Mouse (Mus musculus) cortical plate, adult 2 months (tissue): ENCODE results near the gene Fgf23. TPM values are rescaled to one million over a fixed set of nuclear protein-coding genes. Genes with fewer than 3 reads are reported as not detected.

Experiments used
- H3K27ac ChIP-seq: fragments of 200-500 bp; 2 replicates; pipeline ENCODE4 v1.5.1; 2012; ENCODE audit warnings: low read length, control low read depth, inconsistent platforms; ENCODE audit not compliant: insufficient read depth
- H3K4me1 ChIP-seq: fragments of 200-500 bp; 2 replicates; pipeline ENCODE4 v1.6.1; 2011; ENCODE audit warnings: low read length; ENCODE audit not compliant: control insufficient read depth, insufficient read depth
- H3K4me3 ChIP-seq: fragments of 200-500 bp; 2 replicates; pipeline ENCODE4 v1.5.1; 2011; ENCODE audit warnings: mild to moderate bottlenecking, low read length, control low read depth; ENCODE audit not compliant: insufficient read depth
- CTCF ChIP-seq: fragments of 200-500 bp; IDR thresholded peaks from 2 replicates; pipeline ENCODE4 v1.5.1; 2011; ENCODE audit warnings: mild to moderate bottlenecking, control low read depth, low read length; ENCODE audit not compliant: insufficient read depth; ENCODE audit errors: extremely low read depth
- POLR2A ChIP-seq: fragments of 200-500 bp; IDR thresholded peaks from 2 replicates; pipeline ENCODE4 v1.6.1; 2011; ENCODE audit warnings: mild to moderate bottlenecking, low read length, control low read depth; ENCODE audit not compliant: insufficient read depth; ENCODE audit errors: extremely low read depth
- polyA plus RNA-seq: library from polyadenylated mRNA; depleted of rRNA; stranded (reverse); fragments of >200 nt; gene quantifications from 2 replicates; pipeline ENCODE4 v1.2.3, GENCODE M21; 2012

The Fgf23 gene
- polyA plus RNA-seq, 1 experiment: 0.69 TPM

DNA sequence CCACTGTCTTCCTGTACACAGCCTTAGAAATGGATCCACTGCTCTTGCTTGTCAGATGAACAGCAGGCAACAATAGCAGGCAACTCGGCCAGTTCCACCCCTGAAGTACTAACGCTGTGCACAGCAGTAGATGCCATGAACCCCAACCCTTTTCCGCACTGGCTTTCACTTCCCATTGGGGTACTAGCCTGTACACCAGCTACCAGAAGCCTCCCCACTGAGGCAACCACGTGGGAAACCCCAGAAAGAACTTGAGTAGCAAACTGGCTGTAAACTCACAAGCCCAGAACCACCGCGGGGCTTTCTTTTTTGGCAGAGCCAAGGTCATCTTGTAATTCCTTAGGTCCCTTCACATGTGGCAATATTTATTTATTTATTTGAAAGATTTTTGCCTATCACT, 9.1 kb downstream of the Fgf23 start:
- TF ChIP-seq POLR2A (no peak), CTCF (no peak)
- H3K27ac ChIP-seq: no peak overlapping the region
- no peaks in the 10 kb centered on the region for H3K4me1 ChIP-seq
- H3K4me3 ChIP-seq: no peak overlapping the region

DNA sequence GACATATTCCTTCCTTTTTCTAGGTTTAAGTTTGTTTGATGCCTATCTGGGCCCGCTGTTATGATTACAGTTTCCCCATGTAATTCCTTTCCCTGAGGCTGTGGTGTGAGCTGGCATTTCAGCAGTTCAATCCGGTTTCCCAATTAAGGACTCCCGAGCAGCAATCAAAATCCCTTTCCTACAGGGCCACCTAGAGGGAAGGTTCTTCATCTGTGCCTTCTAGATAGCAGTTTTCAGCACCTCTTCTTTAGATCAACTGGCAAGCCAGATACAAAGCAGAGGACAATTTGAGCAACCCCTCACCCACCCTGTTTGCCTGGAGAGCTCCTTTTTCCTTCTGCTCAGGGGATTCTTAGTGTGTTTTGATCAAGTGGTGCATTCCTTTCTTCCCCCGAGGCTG, 14.0 kb downstream of the Fgf23 start:
- H3K27ac ChIP-seq: no peak overlapping the region
- H3K4me3 ChIP-seq: no peak overlapping the region
- TF ChIP-seq POLR2A (no peak), CTCF (0 out of 2 replicates have a peak, but pooled peaks have one; percentile 13)
- H3K4me1 ChIP-seq: no peaks in the 10 kb centered on the region

DNA sequence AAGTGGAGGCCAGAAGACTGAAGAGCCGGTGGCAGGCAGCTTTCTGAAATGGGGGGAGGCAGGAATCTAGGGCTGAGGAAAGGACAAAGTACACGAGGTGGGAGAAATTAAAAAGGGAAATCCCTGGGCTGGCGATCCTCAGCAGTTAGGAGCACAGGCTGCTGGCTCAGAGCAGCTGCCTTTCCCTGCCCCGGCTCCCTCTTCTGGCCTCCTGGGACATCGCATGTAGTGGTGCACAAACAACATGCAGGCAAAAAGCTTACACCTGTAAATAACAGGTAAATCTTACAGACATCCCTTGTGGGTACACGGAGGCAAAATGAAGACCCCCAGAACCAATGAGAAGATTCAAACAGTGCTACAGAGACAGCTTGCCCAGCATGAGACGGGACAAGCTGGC, 21.9 kb downstream of the Fgf23 start:
- Histone ChIP-seq H3K4me3 (no peak overlapping the region), H3K27ac (no peak overlapping the region), H3K4me1 (no peaks in the 10 kb centered on the region)
- TF ChIP-seq CTCF (peak; percentile 37; the same call in 1 of the 2 replicates), POLR2A (no peak)

DNA sequence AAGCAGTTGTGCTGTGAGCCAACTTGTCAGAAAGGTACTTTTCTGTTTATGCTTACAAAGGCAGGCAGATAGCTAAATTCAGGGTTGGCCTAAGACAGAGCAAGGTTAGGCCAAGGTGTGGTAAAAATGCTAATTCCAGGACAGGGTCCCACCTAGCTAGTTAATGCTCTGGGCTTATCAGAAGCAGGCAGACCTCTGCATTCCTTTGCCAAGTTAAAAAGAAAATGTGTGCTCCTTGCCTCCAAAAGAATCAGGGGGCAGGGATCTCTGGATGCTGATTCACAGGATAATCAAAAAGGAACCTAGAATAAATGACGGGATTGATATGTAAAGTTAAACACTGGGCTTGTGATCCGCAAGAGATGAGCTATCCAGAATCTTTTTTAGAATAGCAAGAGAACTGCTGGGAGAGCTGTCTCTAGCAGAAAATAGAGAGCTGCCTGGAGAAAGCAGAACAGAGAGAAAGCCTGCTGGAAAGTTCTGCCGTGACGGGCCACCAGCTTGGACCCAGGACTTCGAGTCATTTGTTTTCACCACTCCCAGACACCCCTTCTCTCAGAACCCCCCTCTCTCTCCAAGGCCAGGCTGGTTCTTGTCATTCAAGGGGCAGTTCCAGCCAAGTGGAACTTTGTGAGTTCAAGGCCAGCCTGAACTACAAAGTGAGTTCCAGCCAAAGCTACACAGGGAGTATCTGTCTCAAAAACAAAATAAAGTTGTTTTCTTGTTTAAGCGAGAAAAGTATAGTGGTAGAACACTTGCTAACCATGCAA, 31.0 kb downstream of the Fgf23 start:
- Histone ChIP-seq H3K4me1 (peaks cover 7% of the 10 kb centered on the region), H3K4me3 (no peak overlapping the region), H3K27ac (no peak overlapping the region)
- no peak for TF ChIP-seq POLR2A
- no peak for TF ChIP-seq CTCF

DNA sequence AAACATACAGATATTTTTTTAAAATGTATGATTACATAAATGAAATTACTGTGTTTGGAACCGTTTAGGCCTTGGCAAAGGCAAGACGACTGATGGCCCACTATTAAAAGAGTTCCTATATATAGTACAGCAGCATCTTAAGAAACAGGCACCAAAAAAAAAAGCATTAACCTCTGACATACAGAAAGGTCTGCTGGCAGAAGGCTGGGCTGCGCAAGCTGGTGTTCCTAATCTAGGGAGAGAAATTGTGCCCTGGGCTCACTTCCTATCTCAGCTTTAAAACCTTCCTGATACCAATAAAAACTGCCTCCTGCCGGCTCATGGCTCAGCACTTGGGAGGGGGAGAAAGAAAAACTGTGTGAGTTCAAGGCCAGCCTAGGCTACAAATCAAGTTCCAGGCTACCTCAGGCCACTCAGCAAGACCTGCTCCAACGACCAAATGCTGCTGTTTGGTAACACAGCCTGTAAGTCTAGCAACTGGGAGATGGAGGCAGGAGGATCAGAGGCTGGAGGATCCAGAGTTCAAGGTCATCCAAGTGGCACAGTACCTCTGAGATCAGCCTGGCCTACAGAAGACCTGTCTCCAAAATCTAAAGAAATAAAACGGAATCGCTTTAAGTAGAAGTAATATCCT, 31.8 kb downstream of the Fgf23 start:
- Histone ChIP-seq H3K27ac (0 out of 2 replicates have a peak overlapping the region, but pooled peaks have one; percentile 10), H3K4me1 (peaks cover 7% of the 10 kb centered on the region), H3K4me3 (no peak overlapping the region)
- TF ChIP-seq POLR2A (no peak), CTCF (no peak)

DNA sequence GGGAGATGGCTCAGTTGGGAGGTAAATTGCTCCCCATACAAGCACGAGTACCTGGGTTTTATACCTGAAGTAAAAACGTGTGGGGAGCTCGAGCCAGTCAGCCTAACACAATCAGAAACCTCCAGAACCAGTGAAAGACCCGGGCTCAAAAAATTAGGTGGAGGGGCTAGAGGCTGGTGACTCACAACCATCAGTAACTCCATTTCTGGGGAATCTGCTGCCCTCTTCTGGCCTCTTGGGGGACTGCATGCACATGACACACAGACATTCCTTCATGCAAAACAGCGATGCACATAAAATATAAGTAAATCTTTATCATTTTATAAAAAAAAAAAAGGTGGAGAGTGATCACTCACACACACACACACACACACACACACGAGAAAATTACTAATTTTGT, 32.4 kb downstream of the Fgf23 start:
- Histone ChIP-seq H3K27ac (no peak overlapping the region), H3K4me3 (no peak overlapping the region), H3K4me1 (peaks cover 7% of the 10 kb centered on the region)
- TF ChIP-seq CTCF (peak; percentile 52), POLR2A (no peak)

DNA sequence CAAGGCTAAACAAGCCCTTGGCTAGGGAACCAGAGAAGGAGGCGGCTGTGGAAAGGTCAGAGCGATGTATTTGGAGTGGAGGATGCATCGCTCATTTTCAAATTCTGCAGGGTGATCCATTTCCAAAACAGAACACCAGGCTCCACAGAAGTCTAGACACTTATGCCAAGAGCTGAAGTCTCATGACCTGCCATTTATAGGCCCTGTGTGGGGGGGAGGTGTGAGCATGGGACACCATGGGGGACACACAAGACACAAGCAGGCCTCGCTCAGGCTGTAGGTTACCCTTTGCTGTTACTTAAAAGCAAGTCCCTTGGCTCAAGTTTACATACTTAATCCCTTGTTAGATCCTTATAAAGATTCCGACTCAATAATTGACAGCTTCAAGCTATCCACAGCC, 33.5 kb downstream of the Fgf23 start:
- Histone ChIP-seq H3K4me3 (no peak overlapping the region), H3K27ac (no peak overlapping the region), H3K4me1 (peaks cover 7% of the 10 kb centered on the region)
- TF ChIP-seq CTCF (no peak), POLR2A (no peak)

DNA sequence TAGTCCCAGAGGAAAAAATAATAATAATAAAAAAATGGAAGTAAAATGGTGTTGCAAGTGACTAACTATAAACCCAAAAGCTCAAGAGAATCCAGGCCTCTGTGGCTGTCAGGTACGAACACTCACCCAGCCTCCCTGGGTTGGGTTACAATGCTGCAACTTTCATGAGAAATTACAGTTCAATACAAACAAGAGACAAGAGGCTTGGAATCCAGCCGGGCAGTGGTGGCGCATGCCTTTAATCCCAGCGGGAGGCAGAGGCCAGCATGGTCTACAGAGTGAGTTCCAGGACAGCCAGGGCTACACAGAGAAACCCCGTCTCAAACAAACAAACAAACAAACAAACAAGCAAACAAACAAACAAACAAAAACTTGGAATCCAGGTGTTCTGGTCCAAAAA, 34.0 kb downstream of the Fgf23 start:
- peaks cover 7% of the 10 kb centered on the region for H3K4me1 ChIP-seq
- H3K27ac ChIP-seq: no peak overlapping the region
- H3K4me3 ChIP-seq: no peak overlapping the region
- TF ChIP-seq POLR2A (no peak), CTCF (no peak)

DNA sequence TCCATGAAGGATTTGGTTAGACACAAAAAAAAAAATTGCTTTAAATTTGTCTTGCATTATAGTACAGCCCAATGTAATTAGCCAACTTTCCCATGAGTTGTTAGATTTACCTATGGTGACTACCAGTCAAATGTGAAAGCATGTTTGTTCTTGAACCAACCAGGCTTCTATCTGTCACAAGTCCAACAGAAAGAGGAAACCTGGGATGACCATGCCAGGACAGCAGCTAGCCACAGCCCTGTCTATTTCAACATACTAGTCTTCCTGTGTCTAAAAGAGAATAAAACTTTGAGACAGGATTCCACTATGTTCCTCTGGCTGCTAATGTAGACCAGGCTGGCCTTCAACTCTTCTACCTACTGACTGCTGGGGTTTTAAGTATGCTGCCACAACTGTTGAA, 34.7 kb downstream of the Fgf23 start:
- Histone ChIP-seq H3K27ac (no peak overlapping the region), H3K4me3 (no peak overlapping the region), H3K4me1 (peaks cover 7% of the 10 kb centered on the region)
- no peak for TF ChIP-seq POLR2A
- no peak for TF ChIP-seq CTCF

DNA sequence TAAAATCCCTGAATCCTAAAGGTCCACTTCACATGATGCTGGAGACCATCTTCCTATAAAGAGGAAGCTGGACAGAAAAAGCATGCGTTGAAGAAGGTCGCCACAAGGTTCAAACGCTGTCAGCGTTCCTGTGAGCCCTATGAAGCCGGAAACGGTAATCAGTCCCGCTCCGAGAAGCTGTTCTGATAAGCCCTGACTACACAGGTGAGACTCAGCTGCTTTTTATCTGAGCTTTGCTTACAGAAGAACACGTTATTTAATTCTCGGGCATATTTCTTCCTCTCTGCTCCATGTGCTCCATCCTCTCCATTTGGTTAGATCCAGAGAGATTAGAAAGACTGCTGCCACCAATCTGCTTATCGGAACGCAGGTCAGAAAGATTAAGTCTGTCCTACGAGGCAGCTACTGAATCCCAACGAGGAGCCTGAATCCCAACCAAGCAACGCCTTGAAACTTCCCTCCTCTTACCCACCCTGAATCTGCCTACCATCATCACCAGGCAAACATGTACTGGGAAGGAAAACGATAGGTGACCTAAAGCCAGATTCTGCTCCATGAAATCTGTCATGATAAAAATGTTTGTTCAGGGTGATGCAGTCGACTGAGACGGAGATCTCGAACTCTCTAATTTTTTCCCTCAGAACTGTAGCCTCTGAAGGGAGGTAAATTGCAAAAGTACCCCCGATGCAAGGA, 35.8 kb downstream of the Fgf23 start:
- H3K27ac ChIP-seq: no peak overlapping the region

More for the DNA sequence above, 35.8 kb downstream of the Fgf23 start:
- TF ChIP-seq CTCF (no peak), POLR2A (no peak)
- peak overlapping the region; percentile 78 for H3K4me3 ChIP-seq
- H3K4me1 ChIP-seq: peaks cover 7% of the 10 kb centered on the region
